Mouse (Mus musculus) MEL (cell line): ENCODE data around the gene Sbk1. TPM values are rescaled to one million over a fixed set of nuclear protein-coding genes. Genes with fewer than 3 reads are reported as not detected.

Experiments
- DNase-seq: peaks from one replicate; pipeline ENCODE4 v3.0.0; 2011; ENCODE audit warnings: low read depth, low spot score
- H3K27ac ChIP-seq: 2 replicates; pipeline ENCODE4 v1.5.1; 2012; ENCODE audit warnings: low read depth, mild to moderate bottlenecking, control low read depth, low read length, moderate library complexity; ENCODE audit not compliant: control insufficient read depth
- H3K27me3 ChIP-seq, 2 experiments: fragments of 150-350 bp in 1 of 2; sonication (generic) in 1 of 2; 2 replicates each; pipeline ENCODE4 v1.6.1; 2012; ENCODE audit warnings: low read length in 2 of 2, mild to moderate bottlenecking in 2 of 2, improper control_type of control experiment in 1 of 2, moderate library complexity in 1 of 2; ENCODE audit not compliant: insufficient read depth in 2 of 2, control insufficient read depth in 1 of 2
- H3K36me3 ChIP-seq, 2 experiments: 2 replicates each; pipeline ENCODE4 v1.6.1; 2012 to 2014; ENCODE audit warnings: low read length in 2 of 2, improper control_type of control experiment in 1 of 2, inconsistent platforms in 1 of 2, mild to moderate bottlenecking in 1 of 2; ENCODE audit not compliant: insufficient read depth in 2 of 2, control insufficient read depth in 1 of 2
- H3K4me1 ChIP-seq, 2 experiments: fragments of 150-350 bp in 1 of 2; sonication (generic) in 1 of 2; 2 replicates each; pipeline ENCODE4 v1.6.1; 2012; ENCODE audit warnings: low read length in 2 of 2, improper control_type of control experiment in 1 of 2, mild to moderate bottlenecking in 1 of 2; ENCODE audit not compliant: insufficient read depth in 2 of 2, control insufficient read depth in 1 of 2
- H3K4me3 ChIP-seq, 2 experiments: fragments of 150-350 bp in 1 of 2; sonication (generic) in 1 of 2; 2 replicates each; pipeline ENCODE4 v1.5.1; 2012; ENCODE audit warnings: low read depth in 2 of 2, low read length in 2 of 2, mild to moderate bottlenecking in 2 of 2, moderate library complexity in 2 of 2, control low read depth in 1 of 2, improper control_type of control experiment in 1 of 2; ENCODE audit not compliant: control insufficient read depth in 1 of 2, insufficient read depth in 1 of 2
- H3K79me2 ChIP-seq: 2 replicates; pipeline ENCODE4 v1.6.1; 2012; ENCODE audit warnings: mild to moderate bottlenecking, low read length, moderate library complexity; ENCODE audit not compliant: control insufficient read depth, poor library complexity, insufficient read depth
- H3K9ac ChIP-seq: 2 replicates; pipeline ENCODE4 v1.6.1; 2012; ENCODE audit warnings: low read depth, mild to moderate bottlenecking, control low read depth, low read length, moderate library complexity; ENCODE audit not compliant: control insufficient read depth, poor library complexity, severe bottlenecking
- H3K9me3 ChIP-seq: fragments of 150-350 bp; sonication (generic); replicated peaks from 2 replicates; pipeline ENCODE4 v1.6.1; 2012; ENCODE audit warnings: mild to moderate bottlenecking, low read length, improper control_type of control experiment, moderate library complexity; ENCODE audit not compliant: insufficient read depth
- BHLHE40 ChIP-seq: IDR thresholded peaks from 2 replicates; pipeline ENCODE4 v1.6.1; 2012; ENCODE audit warnings: low read depth, mild to moderate bottlenecking, inconsistent platforms, low read length, improper control_type of control experiment, borderline replicate concordance
- CTCF ChIP-seq, 3 experiments: IDR thresholded peaks in 2 of 3; conservative IDR thresholded peaks in 1 of 3; 2 replicates each; pipeline ENCODE4 v1.5.1; 2011 to 2012; ENCODE audit warnings: low read length in 3 of 3, low read depth in 2 of 3, mild to moderate bottlenecking in 2 of 3, improper control_type of control experiment in 1 of 3, inconsistent platforms in 1 of 3, mixed read lengths in 1 of 3, moderate library complexity in 1 of 3; ENCODE audit not compliant: control insufficient read depth in 1 of 3, insufficient read depth in 1 of 3, poor library complexity in 1 of 3, severe bottlenecking in 1 of 3
- ELF1 ChIP-seq: IDR thresholded peaks from 2 replicates; pipeline ENCODE4 v1.6.1; 2014; ENCODE audit warnings: low read depth, mild to moderate bottlenecking, inconsistent platforms, low read length, improper control_type of control experiment, moderate library complexity
- EP300 ChIP-seq, 2 experiments: IDR thresholded peaks; 2 replicates each; pipeline ENCODE4 v1.6.1; 2011; ENCODE audit warnings: improper control_type of control experiment in 2 of 2, low read length in 2 of 2, low read depth in 1 of 2, mild to moderate bottlenecking in 1 of 2
- GABPA ChIP-seq: IDR thresholded peaks from 2 replicates; pipeline ENCODE4 v1.6.1; 2012; ENCODE audit warnings: low read depth, mild to moderate bottlenecking, inconsistent platforms, low read length, improper control_type of control experiment, moderate library complexity
- GATA1 ChIP-seq: IDR thresholded peaks from 2 replicates; pipeline ENCODE4 v1.6.1; 2011; ENCODE audit warnings: low read depth, low read length, improper control_type of control experiment
- HCFC1 ChIP-seq: IDR thresholded peaks from 2 replicates; pipeline ENCODE4 v1.6.1; 2012; ENCODE audit warnings: low read depth, mild to moderate bottlenecking, inconsistent platforms, low read length, improper control_type of control experiment, moderate library complexity
- MAX ChIP-seq: IDR thresholded peaks from 2 replicates; pipeline ENCODE4 v1.6.1; 2011; ENCODE audit warnings: low read length, improper control_type of control experiment
- MXI1 ChIP-seq: IDR thresholded peaks from 2 replicates; pipeline ENCODE4 v1.6.1; 2011; ENCODE audit warnings: mild to moderate bottlenecking, low read depth, low read length, improper control_type of control experiment
- MYB ChIP-seq: IDR thresholded peaks from 2 replicates; pipeline ENCODE4 v1.6.1; 2011; ENCODE audit warnings: mild to moderate bottlenecking, low read depth, low read length, improper control_type of control experiment
- MYC ChIP-seq: IDR thresholded peaks from 2 replicates; pipeline ENCODE4 v1.6.1; 2011; ENCODE audit warnings: low read depth, mild to moderate bottlenecking, low read length, improper control_type of control experiment, moderate library complexity
- POLR2A ChIP-seq, 2 experiments: IDR thresholded peaks; 2 replicates each; pipeline ENCODE4 v1.6.1; 2011 to 2012; ENCODE audit warnings: low read length in 2 of 2, mild to moderate bottlenecking in 2 of 2, control low read depth in 1 of 2, improper control_type of control experiment in 1 of 2, low read depth in 1 of 2, moderate library complexity in 1 of 2; ENCODE audit not compliant: control insufficient read depth in 1 of 2, insufficient read depth in 1 of 2, poor library complexity in 1 of 2
- POLR2AphosphoS2 ChIP-seq: IDR thresholded peaks from 2 replicates; pipeline ENCODE4 v1.6.1; 2011; ENCODE audit warnings: low read length, improper control_type of control experiment
- RAD21 ChIP-seq: IDR thresholded peaks from 2 replicates; pipeline ENCODE4 v1.6.1; 2011; ENCODE audit warnings: mild to moderate bottlenecking, low read depth, low read length, improper control_type of control experiment
- SIN3A ChIP-seq: IDR thresholded peaks from 2 replicates; pipeline ENCODE4 v1.6.1; 2012; ENCODE audit warnings: low read length, improper control_type of control experiment, inconsistent platforms
- TBP ChIP-seq: IDR thresholded peaks from 2 replicates; pipeline ENCODE4 v1.8.0; 2011; ENCODE audit warnings: low read depth, low read length, improper control_type of control experiment
- TCF12 ChIP-seq: IDR thresholded peaks from 2 replicates; pipeline ENCODE4 v1.6.1; 2014; ENCODE audit warnings: low read depth, mild to moderate bottlenecking, inconsistent platforms, low read length, improper control_type of control experiment, moderate library complexity
- USF2 ChIP-seq, 2 experiments: IDR thresholded peaks; 2 replicates each; pipeline ENCODE4 v1.6.1; 2011 to 2012; ENCODE audit warnings: improper control_type of control experiment in 2 of 2, low read length in 2 of 2, borderline replicate concordance in 1 of 2, inconsistent platforms in 1 of 2, low read depth in 1 of 2, mild to moderate bottlenecking in 1 of 2; ENCODE audit not compliant: insufficient read depth in 1 of 2
- ZC3H11A ChIP-seq: IDR thresholded peaks from 2 replicates; pipeline ENCODE4 v1.6.1; 2012; ENCODE audit warnings: low read depth, mild to moderate bottlenecking, inconsistent platforms, low read length, improper control_type of control experiment
- polyA plus RNA-seq, 2 experiments: library from polyadenylated mRNA; stranded (reverse) in 1 of 2; unstranded in 1 of 2; fragments of >175 nt in 1 of 2; fragments of >200 nt in 1 of 2; gene quantifications; 2 replicates each; pipeline versions ENCODE4 v1.2.1 to v1.2.4; 2012; ENCODE audit warnings: low replicate concordance in 2 of 2, low read depth in 1 of 2; ENCODE audit not compliant: insufficient read length in 2 of 2, insufficient read depth in 1 of 2, missing spikeins in 1 of 2
- total RNA-seq: library from RNA; depleted of rRNA; stranded (reverse); fragments of 300-350 nt; gene quantifications from 2 replicates; pipeline ENCODE4 v1.2.3, GENCODE M21; 2012

Gene Sbk1
- total and polyA plus RNA-seq, 3 experiments, result 3.9 to 5.4 TPM; not detected in 1

DNA sequence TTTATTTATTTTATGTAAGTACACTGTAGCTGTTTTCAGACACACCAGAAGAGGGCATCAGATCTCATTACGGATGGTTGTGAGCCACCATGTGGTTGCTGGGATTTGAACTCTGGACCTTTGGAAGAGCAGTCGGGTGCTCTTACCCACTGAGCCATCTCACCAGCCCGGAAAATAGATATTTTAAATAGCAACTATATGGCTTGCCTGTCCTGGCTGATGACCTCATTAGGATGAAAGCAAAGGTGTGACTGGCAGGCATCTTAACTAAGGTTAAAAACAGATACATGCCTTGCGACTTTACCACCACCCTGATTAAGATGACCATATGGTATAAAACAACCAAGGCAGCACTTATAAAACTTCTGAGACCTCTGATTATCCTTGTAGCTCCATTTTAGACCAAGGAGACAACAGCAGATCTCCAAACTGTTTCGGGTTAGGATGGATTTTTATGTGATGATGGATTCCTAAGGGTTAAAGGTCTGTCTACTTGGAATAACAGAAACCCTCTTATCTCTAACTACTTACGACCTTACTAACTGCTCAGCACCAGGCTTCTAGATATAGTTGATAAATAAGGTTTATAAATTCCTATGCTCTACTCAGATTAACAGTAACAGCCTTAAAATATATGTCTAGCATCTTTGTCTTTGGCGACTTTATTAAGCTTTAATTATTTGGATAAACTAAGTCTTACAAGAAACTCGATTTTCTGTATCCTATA is 39.9 kb upstream of the Sbk1 start:
- TF ChIP-seq ZC3H11A, result no peak
- peak; percentile 60 to 75 for TF ChIP-seq EP300 (IDR thresholded peaks at IDR 0.05; ENCODE audit: low read depth in 1 of 2, low read length in 2 of 2)
- TF ChIP-seq POLR2A (IDR thresholded peaks at IDR 0.05; ENCODE audit: control insufficient read depth in 1 of 2, insufficient read depth in 1 of 2, low read depth in 1 of 2, low read length in 2 of 2, poor library complexity in 1 of 2), result no peak
- peak; percentile 64; the same call in 1 of the 2 replicates for TF ChIP-seq GATA1
- peak; percentile 43 for TF ChIP-seq TCF12
- peak; percentile 56 for TF ChIP-seq MYB
- peak; percentile 97 for TF ChIP-seq TBP
- no peak for TF ChIP-seq MXI1
- no peak for TF ChIP-seq CTCF (IDR thresholded peaks at IDR 0.05 in 2 of 3, conservative IDR thresholded peaks at IDR 0.05 in 1 of 3; ENCODE audit: control insufficient read depth in 1 of 3, insufficient read depth in 1 of 3, low read depth in 2 of 3, low read length in 3 of 3, poor library complexity in 1 of 3, severe bottlenecking in 1 of 3)
- no peak for TF ChIP-seq MAX
- no peaks in the 10 kb centered on the region for H3K9me3 ChIP-seq
- no peaks in the 10 kb centered on the region for H3K79me2 ChIP-seq

GRCm38 (mm10) chr7:126234611-126235010 is 37.8 kb upstream of the Sbk1 start:
- H3K36me3 ChIP-seq, result peaks cover 0 to 26% of the 10 kb centered on the region in 2 experiments; a peak in 2 of 4 replicates
- no peak overlapping the region for H3K27ac ChIP-seq
- peaks cover 10 to 26% of the 10 kb centered on the region in 2 experiments for H3K4me1 ChIP-seq
- H3K79me2 ChIP-seq, result no peaks in the 10 kb centered on the region
- DNase-seq, result no peak
- H3K4me3 ChIP-seq, result no peak overlapping the region
- TF ChIP-seq GABPA (no peak), GATA1 (no peak), RAD21 (no peak), USF2 (IDR thresholded peaks at IDR 0.05; ENCODE audit: borderline replicate concordance in 1 of 2, insufficient read depth in 1 of 2, low read depth in 1 of 2, low read length in 2 of 2) (no peak), HCFC1 (no peak), POLR2A (IDR thresholded peaks at IDR 0.05; ENCODE audit: control insufficient read depth in 1 of 2, insufficient read depth in 1 of 2, low read depth in 1 of 2, low read length in 2 of 2, poor library complexity in 1 of 2) (no peak), EP300 (IDR thresholded peaks at IDR 0.05; ENCODE audit: low read depth in 1 of 2, low read length in 2 of 2) (no peak), SIN3A (no peak), POLR2AphosphoS2 (no peak), MYB (no peak), MYC (no peak), ELF1 (no peak), CTCF (IDR thresholded peaks at IDR 0.05 in 2 of 3, conservative IDR thresholded peaks at IDR 0.05 in 1 of 3; ENCODE audit: control insufficient read depth in 1 of 3, insufficient read depth in 1 of 3, low read depth in 2 of 3, low read length in 3 of 3, poor library complexity in 1 of 3, severe bottlenecking in 1 of 3) (no peak), MXI1 (no peak), BHLHE40 (no peak)
- TF ChIP-seq, all 39 proteins: peak for 0
- no peaks in the 10 kb centered on the region for H3K9me3 ChIP-seq
- no peak overlapping the region for H3K9ac ChIP-seq
- H3K27me3 ChIP-seq, result no peaks in the 10 kb centered on the region

More for the DNA sequence above, 39.9 kb upstream of the Sbk1 start:
- Histone ChIP-seq H3K4me1 (peaks cover 10 to 26% of the 10 kb centered on the region in 2 experiments), H3K36me3 (peaks cover 0 to 26% of the 10 kb centered on the region in 2 experiments; a peak in 2 of 4 replicates), H3K4me3 (peak overlapping the region in 1 of 2 experiments; percentile 7; a peak in 1 of 4 replicates), H3K27me3 (peaks cover 0 to 2% of the 10 kb centered on the region in 2 experiments; a peak in 2 of 4 replicates), H3K9ac (no peak overlapping the region), H3K27ac (no peak overlapping the region)
- DNase-seq, result peak; percentile 32
